Mouse (Mus musculus) leukemia stem cell, adult 10-12 weeks (primary cell): Measurements from ENCODE around the gene Magi3. TPM values are rescaled to one million over a fixed set of nuclear protein-coding genes. Genes with fewer than 3 reads are reported as not detected.

Experiments used
- polyA plus RNA-seq: library from polyadenylated mRNA; stranded (reverse); fragments of >175 nt; gene quantifications from 2 replicates; pipeline ENCODE4 v1.2.3, GENCODE M21; 2012; ENCODE audit warnings: low replicate concordance

The Magi3 gene
- 0.33 and 0.38 TPM in 2 replicates for polyA plus RNA-seq

GRCm38 (mm10) chr3:104220295-104220965, at the start of gene Magi3:
Gene Magi3 (minus strand): TSS chr3:104220374.

GRCm38 (mm10) chr3:103967861-103968691, 252.1 kb downstream of the Magi3 start, which contains the start of gene Phtf1:
Gene Phtf1 (plus strand): TSS chr3:103968110.

